Mouse (Mus musculus): ENCODE data around the gene Cnr2.
A peak's percentile ranks its signal among the peaks of the same experiment; 100 is the strongest.
"Not testable (repeated sequence)": the region's sequence is repeated elsewhere in the genome, so short reads cannot be mapped to it uniquely, and the experiment has no call there.

Gene Cnr2

DNA sequence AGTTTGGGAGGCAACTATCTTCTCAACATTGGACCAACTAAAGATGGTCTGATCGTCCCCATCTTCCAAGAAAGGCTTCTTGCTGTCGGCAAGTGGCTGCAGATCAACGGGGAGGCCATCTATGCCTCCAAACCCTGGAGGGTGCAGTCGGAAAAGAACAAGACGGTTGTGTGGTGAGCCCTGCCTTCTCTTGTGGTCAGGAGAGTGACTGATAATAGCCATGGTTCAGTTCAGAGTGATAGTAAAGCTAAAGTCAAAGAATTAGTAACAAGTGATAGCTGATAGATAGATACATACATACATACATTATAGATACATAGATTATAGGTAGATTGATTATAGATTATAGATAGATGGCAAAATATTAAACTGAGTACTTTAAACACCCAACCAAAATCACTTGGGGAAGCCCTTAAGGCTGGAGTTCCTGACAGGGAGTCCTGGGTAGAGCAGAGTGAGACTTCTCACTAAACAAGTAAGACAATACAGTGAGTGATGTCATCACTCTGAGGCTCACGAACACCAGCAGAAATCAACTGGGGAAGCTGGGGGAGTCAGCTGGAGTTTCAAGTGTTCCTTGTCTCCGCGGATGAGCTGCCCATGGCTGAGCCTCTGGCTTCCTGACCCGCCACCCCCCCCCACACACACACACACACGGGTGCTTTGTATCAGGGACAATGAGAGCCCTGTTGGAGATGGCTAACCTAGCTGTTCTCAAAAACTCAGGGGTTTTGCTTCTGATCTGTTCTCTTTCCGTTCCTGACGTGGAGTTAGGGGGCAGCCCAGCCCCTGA, 39.7 kb downstream of the Cnr2 start:
- DNase-seq (ENCODE audit: low read depth), result no peak

DNA sequence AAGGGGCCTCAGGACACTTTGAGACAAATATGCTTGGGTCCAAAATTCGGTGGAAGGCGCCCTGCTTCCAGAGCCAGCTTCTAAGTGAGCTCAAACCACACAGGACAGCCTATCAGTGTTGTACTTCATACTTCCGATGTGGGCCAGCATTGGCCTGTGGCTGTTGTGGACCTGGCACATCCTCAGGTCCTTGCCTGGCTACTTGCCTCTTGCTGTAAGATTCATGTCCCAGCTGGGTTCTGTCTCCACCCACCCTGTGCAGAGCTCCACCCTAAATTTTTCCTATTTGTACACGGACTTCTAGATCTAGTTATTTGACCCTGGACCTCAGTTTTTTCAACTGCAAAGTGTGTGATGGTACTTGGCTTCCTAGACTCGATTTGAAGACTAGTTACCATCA, 40.3 kb downstream of the Cnr2 start:
- DNase-seq (ENCODE audit: low read depth), result no peak

DNA sequence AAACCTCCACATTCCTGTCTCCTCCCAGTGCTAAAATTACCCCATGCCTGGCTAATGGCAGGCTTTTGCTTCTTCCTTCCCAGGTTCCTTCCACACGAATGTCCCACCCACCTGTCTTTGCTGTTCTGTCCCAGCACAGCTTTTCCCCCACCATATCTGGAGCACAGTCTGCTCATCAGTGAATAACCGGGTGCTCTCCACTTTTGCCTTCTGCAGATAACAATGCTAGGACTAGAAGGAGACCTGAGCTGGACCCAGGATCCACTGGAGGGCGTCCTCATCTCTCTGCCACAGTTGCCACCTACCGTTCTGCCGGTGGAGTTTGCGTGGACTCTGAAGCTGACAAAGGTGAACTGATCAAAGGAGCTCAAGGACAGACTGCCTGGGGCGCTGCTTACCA, 43.7 kb downstream of the Cnr2 start:
- DNase-seq (ENCODE audit: low read depth), result no peak

DNA sequence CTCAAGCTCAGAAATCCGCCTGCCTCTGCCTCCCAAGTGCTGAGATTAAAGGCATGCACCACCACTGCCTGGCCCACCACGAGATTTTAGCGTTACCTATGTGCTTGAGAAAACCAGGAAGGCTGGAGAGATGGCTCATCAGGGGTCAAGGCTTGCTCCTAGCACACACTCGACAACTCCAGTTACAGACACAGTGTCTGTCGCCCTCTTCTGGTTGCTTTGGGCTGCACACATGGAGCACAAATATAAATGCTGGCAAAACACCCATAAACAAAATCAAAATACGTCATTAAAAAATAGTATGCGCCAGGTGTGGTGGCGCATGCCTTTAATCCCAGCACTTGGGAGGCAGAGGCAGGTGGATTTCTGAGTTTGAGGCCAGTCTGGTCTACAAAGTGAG, 45.8 kb downstream of the Cnr2 start:
- not testable (repeated sequence) for DNase-seq (ENCODE audit: low read depth)

DNA sequence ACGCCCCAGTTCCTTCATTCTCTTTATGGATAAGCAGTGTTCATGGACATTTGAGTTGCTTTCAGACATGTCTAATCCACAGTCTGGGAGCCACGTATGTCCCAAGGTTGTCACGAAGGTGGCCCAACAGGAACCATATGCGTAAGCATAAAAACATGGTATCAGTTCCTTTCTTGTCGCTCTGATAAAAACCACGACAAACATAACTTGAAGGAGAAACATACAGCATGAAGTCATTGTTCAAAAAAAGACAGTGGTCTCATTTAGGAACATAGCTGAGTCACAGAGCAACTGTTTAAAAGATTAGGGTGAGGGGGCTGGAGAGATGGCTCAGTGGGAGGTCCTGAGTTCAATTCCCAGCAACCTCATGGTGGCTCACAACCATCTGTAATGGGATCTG, 47.0 kb downstream of the Cnr2 start:
- no peak for DNase-seq (ENCODE audit: low read depth)

DNA sequence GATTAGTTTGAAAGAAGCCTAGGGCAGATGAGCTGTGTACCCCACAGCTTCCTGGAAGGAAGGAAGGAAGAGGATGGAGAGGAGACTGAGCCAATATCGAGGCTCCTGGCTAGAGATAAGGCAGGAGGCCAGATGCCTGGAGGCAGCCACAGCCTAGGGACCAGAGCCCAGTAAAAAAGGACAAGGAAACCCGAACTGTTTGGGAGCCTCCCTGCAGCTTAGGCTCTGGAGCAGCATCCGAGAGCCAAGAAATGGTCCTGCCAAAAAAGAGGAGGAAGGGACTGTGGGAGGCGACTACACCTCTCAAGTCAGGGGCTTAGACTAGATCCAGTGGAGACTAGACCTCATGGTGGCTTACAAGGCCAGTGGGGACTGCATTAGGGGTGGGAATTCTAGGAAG, 48.2 kb downstream of the Cnr2 start:
- DNase-seq (ENCODE audit: low read depth), result no peak

DNA sequence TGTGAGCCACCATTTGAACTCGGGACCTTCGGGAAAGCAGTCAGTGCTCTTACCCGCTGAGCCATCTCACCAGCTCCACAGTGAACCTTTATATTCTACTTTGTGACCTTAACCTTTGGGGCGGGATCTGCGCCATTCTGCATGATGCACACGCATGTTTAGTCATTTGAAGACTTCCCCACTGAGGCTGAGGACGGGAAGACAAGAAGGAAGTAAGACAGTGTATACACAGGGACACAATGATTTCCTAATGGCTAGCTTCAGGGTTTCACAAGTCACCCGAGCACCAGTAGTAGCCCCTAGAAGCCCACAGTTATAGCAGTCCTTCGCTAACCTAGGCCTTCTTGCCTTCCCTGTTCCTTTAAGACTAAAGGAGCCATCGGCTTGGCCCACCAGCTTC, 50.5 kb downstream of the Cnr2 start:
- no peak for DNase-seq (ENCODE audit: low read depth)

DNA sequence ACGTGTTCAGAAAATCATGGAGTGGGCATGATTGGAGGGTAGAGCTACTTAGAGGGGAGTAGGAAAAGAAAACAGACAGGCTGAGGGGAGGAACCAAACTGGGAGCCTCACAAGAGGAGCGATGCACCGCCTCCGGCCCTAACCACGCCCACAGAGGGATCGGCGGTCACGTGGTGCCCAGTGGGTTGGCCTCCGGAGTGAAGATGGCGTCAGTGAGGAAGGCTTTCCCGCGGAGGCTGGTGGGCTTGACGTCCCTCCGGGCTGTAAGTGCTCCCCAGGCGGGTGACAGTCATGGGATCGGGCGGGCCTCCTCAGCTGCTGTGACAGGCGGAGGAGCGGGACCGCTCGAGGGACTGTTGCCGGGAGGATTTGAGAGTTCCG, 51.1 kb downstream of the Cnr2 start, which contains the start of gene Hmgcl:
TSS of gene Hmgcl (plus strand) at position 171 of the 381 bp plus-strand sequence.
- peak; percentile 95 for DNase-seq (ENCODE audit: low read depth)

DNA sequence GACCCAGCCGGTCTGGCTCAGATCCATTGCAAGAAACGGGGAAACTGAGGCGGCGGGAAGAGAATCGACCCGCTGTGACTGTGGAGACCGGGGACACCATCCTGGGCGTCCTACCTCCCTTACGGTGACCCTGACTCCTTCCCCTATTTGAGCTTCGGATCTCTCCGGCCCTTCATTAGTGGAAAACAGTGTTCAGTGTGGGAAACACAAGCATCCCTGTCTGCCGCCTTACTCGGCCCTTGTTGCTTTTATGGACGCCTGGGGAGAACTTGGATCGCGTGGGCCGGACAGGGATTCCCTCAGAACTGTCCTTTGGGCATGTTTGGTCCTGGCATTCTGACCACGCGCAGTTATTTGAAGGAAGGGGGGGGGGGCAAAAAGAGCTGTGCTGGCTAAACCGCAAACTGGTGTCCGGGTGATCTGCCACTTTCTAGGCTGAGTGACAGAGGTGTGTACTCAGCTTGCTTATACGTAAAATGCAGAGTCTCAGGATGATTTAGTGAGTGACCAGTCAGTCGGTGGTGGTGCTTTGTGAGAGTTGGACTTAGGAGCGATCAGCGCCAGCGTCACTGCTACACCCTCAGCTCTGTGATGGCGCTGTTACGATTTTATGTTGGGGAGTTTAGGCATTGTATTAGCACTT, 51.6 kb downstream of the Cnr2 start:
- no peak for DNase-seq (ENCODE audit: low read depth)

DNA sequence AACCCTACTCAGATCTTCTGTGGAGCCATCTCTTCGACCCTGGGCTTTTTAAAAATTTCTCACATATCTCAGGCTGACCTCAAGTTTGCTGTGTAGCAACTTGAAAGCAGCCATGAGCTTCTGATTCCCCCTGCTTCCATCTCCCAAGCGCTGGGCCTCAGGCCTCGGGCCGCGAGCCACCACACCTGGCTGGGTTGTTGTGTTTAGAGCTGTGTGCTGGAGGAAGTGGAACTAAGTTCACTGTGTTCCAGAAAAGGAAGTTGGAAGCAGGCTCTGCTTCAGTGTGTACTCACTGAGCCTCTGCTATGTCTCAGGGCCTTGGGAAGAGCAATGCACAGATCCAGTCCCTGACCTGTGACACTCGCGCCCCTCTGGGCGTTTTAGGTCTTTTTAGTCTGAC, 52.9 kb downstream of the Cnr2 start:
- DNase-seq (ENCODE audit: low read depth), result no peak

DNA sequence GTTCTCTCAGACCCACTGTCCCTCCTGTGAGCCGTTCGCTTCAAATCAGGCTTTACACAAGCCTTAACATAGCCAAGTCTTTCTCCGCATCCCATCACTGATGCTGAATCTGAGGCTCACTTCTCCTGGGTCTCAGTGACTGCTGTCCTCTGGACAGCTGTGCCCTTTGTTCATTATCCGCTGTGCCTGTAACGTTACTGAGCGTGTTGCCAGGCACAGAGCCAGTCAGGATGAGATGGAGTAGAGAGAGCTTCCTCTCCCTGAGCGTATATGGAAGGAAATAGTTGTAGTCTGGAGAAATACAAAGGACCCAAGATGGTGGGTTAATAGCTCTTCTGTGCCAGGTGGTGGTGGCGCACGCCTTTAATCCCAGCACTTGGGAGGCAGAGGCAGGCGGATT, 54.3 kb downstream of the Cnr2 start:
- DNase-seq (ENCODE audit: low read depth), result no peak

DNA sequence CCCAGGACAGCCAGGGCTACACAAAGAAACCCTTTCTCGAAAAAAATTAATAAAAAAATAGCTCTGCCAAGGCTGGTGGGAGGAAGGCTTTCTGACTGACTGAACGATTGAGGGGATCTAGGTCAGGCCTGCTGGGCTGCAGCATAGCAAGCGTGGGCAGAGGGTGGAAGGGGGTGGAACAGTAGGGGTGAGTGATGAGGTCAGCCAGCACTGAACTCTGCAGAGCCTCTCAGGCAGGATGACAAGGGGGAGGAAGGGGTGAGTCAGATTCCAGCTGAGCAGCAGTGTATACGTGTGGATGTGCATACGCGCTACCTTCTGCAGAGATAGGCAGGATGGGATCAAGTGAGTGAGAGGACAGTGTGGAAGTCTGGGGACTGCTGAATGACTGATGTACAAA, 54.7 kb downstream of the Cnr2 start:
- DNase-seq (ENCODE audit: low read depth), result no peak

DNA sequence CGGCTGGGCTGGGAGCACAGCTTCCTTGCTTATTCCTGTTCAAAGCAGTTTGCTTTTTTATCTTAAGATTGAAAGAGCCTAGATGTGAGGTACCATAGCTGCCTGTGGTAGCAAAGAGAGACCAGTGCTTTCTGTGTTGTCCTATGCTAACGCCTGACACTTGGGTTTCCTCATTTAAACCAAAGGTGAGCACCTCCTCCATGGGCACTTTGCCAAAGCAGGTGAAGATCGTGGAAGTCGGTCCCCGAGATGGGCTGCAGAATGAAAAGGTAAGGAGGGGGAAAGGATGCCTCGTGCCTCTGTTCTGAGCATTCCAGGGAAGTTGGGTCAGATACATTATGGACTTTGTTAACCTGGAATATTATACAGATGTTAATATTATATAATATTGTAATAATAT, 55.2 kb downstream of the Cnr2 start:
- DNase-seq (ENCODE audit: low read depth), result no peak

DNA sequence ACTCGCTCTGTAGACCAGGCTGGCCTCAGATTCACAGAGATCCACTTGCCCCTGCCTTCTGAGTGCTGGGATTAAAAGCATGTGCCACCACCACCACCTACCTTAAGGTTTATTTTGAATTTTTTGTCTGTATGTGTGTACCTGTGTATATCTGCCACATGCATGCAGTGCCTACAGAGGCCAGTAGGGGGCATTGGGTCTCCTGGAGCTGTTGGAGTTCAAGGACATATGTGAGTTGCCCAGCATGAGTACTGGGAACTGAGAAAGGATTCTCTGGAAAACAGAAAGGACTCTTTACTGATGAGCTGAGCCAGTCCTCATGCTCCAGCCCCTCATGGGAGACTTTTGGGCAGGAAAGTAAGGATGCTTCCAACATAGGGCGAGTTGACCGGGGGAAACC, 56.3 kb downstream of the Cnr2 start:
- DNase-seq (ENCODE audit: low read depth), result no peak

DNA sequence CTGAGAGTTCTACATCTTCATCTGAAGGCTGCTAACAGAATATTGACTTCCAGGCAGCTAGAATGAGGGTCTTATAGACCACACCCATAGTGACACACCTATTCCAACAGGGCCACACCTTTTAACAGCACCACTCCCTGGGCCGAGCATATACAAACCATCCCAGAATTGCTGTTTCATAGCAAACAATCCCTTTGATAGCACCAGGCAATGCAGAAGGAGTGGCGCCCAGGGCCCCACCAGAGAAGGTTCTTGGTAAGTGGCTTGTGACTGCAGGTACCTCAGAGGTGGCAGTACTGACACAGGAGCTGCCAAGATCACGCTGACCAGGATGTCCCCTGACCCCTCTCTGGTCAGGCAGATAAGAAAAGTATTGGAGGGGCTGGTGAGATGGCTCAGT, 58.0 kb downstream of the Cnr2 start:
- no peak for DNase-seq (ENCODE audit: low read depth)

DNA sequence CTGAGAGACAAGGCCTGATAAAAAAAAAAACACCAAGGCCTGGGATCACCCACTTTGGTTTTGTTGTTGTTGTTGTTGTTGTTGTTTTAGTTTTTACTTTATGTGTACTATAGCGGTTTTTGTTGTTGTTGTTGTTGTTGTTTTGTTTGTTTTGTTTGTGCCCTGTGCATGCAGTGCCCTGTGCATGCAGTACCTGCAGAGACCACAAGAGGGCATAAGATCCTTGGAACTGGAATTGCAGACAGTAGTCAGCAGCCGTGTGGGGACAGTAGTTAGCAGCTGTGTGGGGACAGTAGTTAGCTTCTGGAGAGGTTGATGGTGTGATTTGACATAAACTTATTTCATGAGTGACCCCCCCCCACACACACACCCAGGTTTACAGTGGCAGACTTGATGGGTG, 59.0 kb downstream of the Cnr2 start:
- no peak for DNase-seq (ENCODE audit: low read depth)

DNA sequence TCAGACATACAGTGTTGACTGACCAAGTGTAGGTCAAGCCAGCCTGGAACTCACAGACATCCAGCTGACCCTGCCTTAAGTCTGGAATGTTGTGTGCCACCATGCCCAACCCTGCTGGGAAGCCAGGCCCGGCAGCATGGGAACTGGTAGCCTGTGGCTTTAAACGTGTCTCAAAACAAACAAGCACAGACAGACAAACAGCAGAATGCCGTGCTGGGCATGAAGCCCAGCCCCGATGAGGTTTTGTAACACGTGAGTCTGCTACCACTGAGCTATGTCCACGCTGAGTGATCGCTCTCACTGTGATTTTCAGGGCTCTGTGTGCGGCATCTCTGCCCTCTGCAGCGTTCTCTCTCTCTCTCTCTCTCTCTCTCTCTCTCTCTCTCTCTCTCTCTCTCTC, 60.7 kb downstream of the Cnr2 start:
- no peak for DNase-seq (ENCODE audit: low read depth)

DNA sequence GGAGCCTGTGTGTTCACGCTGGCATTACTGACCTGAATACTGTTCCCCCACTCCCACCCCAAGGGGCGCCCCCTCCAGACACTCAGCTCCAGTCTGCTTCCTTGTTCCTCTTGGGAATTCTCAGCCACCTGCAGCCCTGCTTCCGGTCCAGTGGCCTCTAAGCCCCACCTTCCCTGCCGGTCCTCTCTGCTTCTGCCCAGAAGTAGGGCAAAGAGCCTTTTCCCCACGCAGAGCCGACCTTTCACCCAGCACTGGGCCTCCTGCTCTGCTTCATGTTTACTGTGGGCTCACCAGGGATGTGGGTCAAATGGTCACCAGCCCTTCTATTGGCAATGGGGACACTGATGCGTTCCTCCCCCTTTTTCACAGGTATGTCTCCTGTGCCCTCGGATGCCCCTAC, 63.2 kb downstream of the Cnr2 start:
- no peak for DNase-seq (ENCODE audit: low read depth)

DNA sequence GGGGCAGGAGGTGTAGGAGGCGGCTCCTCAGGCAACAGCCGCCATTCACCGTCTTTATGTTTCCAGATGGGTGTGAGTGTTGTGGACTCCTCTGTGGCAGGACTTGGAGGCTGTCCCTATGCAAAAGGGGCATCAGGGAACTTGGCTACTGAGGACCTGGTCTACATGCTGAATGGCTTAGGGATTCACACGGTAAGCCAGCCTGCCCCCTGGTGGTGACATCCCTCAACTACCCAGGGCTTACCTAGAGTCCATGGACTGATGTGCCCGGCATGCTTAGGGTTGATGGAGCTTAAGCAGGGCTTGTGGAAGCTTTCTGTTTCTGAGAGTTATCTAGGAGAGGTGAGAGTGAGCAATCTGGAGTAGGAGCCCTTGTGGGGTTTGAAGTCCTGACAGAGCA, 65.5 kb downstream of the Cnr2 start:
- peak; percentile 85 for DNase-seq (ENCODE audit: low read depth)

DNA sequence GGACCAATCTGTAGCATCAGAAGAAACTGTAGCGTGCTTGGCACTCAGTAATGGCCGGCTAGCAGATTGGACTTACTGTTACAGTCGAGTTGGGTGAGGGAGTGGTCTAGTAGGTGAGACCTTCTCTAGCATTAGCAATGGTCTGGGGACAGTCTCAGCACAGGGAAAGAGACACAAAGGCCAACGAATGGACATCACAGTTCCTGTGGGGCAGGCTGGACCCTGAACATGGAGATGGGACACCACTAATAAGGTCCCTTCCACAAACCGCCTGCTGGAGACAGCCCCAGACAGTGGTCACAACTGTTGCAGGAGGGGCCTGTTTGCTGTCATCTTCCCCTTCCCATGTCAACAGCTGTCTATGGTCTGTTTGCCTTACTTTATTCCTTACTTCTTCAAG, 66.5 kb downstream of the Cnr2 start:
- DNase-seq (ENCODE audit: low read depth), result no peak

DNA sequence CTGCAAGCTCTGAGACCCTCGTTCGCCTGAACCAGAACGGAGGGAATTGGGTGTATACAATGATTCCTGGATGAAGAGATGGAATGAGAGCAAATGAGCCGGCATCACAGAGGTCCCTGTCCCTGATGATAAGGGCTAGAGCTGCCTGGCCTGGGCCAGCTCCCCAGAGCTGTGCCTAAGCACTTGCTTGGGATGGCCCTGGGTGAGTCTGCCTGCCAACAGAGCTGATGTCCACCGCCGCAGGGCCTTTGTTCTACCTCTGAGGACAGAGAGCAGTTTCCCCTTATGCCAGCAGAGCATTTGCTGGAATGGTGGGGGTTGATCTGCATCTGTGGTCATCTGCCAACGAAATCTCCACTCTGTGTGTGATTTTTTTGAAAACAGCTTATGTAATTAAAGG, 67.0 kb downstream of the Cnr2 start:
- no peak for DNase-seq (ENCODE audit: low read depth)

DNA sequence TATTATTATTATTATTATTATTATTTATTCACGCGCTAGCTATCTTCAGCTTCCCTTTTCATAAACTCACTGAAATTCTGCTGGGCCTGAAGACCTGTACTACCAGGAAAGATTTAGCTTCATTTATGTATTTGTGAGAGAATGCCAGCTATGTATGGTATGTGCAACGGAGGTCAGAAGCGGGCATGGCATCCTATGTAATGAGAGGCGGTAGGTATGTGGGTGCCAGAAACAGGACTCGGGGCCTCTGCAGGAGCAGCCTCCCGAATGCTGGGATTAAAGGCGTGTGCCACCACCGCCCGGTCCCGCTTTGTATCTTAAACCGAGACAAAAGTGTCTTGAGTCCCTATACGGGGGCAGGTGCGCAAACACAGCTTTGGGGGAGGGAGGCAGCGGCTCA, 67.8 kb downstream of the Cnr2 start:
- no peak for DNase-seq (ENCODE audit: low read depth)

DNA sequence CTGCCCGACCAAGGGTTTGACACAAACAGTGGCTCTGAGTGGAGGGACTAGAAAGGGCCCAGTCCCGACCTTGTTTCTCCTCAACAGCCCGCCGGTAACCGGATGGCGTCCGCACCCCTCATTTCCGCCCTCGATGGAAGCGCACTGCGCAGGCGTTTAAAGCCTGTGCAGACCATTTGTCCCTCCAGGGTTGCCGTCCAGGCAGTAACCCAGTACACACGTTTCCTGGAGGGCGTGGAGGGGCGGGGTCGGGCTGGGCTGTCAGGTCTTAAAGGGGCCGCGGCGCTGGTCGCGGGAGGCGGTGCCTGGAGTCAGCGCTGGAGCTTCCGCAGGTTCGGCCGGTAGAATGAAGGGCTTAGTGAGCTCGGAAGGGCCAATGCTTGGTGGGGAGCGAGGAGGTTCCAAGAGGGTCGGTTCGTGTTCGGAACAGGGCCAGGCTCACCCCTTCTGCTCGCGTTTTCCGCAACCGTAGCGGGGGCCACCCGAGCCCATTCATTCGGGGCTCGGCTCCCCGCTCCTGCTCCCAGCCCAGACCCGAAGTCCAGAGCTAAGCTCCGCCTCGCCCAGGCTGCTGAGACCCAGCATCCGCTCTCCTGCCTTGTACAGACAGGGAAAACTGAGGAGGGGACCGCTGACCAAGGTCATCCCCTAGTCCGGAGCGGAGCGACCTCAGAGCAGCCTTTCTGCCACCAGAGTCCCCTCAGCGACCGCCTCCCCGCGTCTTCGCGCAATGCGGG, 68.4 kb downstream of the Cnr2 start, which contains the start of gene Gale:
TSS of gene Gale (plus strand) at position 271 of the 737 bp plus-strand sequence.
- DNase-seq (ENCODE audit: low read depth), result peak; percentile 98

Data from c-Kit-positive CD71-positive TER-119-negative erythroid progenitor cells, embryonic 14.5 days (primary cell).